Mouse (Mus musculus) cerebellum, adult 11 months (tissue): ENCODE results near the gene Col15a1.

Source experiments
- DNase-seq: peaks from one replicate; pipeline ENCODE4 v3.0.0; 2022

Col15a1 gene

GRCm38 (mm10) chr4:47353416-47354111 is 145.6 kb downstream of the Col15a1 start:
- peak; percentile 13 for DNase-seq

DNA sequence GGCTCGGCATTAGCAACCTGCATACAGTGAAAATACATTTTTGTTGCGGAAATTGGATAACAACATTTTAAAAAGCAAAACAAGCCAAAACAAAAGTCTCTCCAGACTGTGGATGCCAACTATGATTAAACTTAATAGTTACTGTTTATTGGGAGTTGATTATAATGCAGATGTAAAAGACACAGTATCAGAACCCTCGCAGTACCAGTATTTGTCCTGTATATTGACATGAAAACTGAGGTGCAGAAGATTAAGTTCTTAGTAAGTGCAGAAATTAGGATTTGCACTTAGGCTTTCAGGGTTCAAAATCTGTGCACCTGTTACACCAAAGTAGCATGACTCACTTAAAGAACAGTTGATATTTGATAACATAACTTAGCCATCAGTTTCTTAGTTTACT is 146.3 kb downstream of the Col15a1 start:
- no peak for DNase-seq

DNA sequence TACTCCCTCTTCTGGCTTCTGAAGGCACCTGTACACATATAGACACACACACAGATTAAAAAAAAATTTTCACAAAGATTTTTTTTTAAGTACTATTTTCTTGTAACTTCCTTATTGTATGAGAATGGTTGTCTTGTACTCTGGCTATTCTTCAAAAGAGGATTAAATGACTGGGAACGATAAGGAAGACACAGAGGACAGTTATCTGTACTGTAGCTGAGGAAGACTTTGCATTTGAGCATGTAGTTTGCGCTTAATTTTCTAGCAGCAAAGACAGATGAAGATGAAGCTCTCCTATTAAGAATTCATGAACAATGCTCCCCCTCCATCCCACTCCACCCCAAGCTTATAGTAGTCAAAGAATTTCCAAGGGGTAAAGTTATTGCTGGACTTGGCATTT is 154.7 kb downstream of the Col15a1 start:
- no peak for DNase-seq
